Mouse (Mus musculus) kidney, adult 2 months (tissue): Measurements from ENCODE around the gene Pdlim4. TPM values are rescaled to one million over a fixed set of nuclear protein-coding genes. Genes with fewer than 3 reads are reported as not detected.

ENCODE experiments used
- DNase-seq: peaks from one replicate; pipeline ENCODE4 v3.0.0; 2021
- H3K27ac ChIP-seq: fragments of 200-500 bp; 2 replicates; pipeline ENCODE4 v1.5.1; 2012; ENCODE audit warnings: low read depth, low read length, control low read depth, inconsistent platforms; ENCODE audit not compliant: insufficient read depth
- H3K27me3 ChIP-seq: fragments of 200-500 bp; replicated peaks from 2 replicates; pipeline ENCODE4 v1.6.1; 2012; ENCODE audit warnings: mild to moderate bottlenecking, moderate library complexity, low read length, inconsistent platforms; ENCODE audit not compliant: control insufficient read depth, insufficient read depth
- H3K36me3 ChIP-seq: fragments of 200-500 bp; 2 replicates; pipeline ENCODE4 v1.6.1; 2012; ENCODE audit warnings: mild to moderate bottlenecking, moderate library complexity, low read length, inconsistent platforms; ENCODE audit not compliant: control insufficient read depth, insufficient read depth
- H3K4me1 ChIP-seq: fragments of 200-500 bp; 2 replicates; pipeline ENCODE4 v1.6.1; 2011; ENCODE audit warnings: low read length; ENCODE audit not compliant: control insufficient read depth, insufficient read depth
- H3K4me3 ChIP-seq: fragments of 200-500 bp; 2 replicates; pipeline ENCODE4 v1.5.1; 2011; ENCODE audit warnings: mild to moderate bottlenecking, low read depth, low read length, control low read depth; ENCODE audit not compliant: insufficient read depth
- CTCF ChIP-seq: fragments of 200-500 bp; conservative IDR thresholded peaks from 2 replicates; pipeline ENCODE4 v1.5.1; 2011; ENCODE audit warnings: low read depth, mild to moderate bottlenecking, control low read depth, low read length, moderate library complexity, mixed read lengths; ENCODE audit not compliant: insufficient read depth, insufficient read length
- POLR2A ChIP-seq: fragments of 200-500 bp; IDR thresholded peaks from one replicate; pipeline ENCODE4 v1.6.1; 2011; ENCODE audit warnings: low read depth, low read length, control low read depth
- WGBS: fragments of 180-500 bp; shearing (Covaris S2); methylation state at CpG from one replicate; pipeline ENCODE4 v1.1.7; 2018; 5-methylcytosine and 5-hydroxymethylcytosine counted together
- polyA plus RNA-seq: library from polyadenylated mRNA; depleted of rRNA; stranded (reverse); fragments of >200 nt; gene quantifications from 2 replicates; pipeline ENCODE4 v1.2.3, GENCODE M21; 2012; rRNA removed

Pdlim4 gene
- polyA plus RNA-seq = 13.0 and 15.2 TPM in 2 replicates

- Histone ChIP-seq H3K27ac (peak within 1 kb of the TSS; percentile 7; the same call in 1 of the 2 replicates), H3K4me3 (peak within 1 kb of the TSS; percentile 44; the same call in 1 of the 2 replicates), H3K36me3 (no peaks in the 10 kb centered on the region), H3K4me1 (no peaks in the 10 kb centered on the region), H3K27me3 (no peaks in the 10 kb centered on the region)
- DNase-seq = peak; percentile 33
- no peak for TF ChIP-seq CTCF
- TF ChIP-seq POLR2A = no peak
- 6% methylated on average over 60 of the region's 61 CpGs for WGBS
Observed at GRCm38 (mm10) chr11:54068520-54069371, at the start of gene Pdlim4. TSS of gene Pdlim4 (minus strand) at chr11:54069014.

- DNase-seq = no peak
- WGBS = 79% methylated on average over 10 of the region's 10 CpGs
- no peaks in the 10 kb centered on the region for H3K27me3 ChIP-seq
- no peaks in the 10 kb centered on the region for H3K36me3 ChIP-seq
- H3K4me1 ChIP-seq = peaks cover 9% of the 10 kb centered on the region; the same call in 1 of the 2 replicates
- H3K27ac ChIP-seq = no peak overlapping the region
- no peak overlapping the region for H3K4me3 ChIP-seq
- no peak for TF ChIP-seq POLR2A
- TF ChIP-seq CTCF = no peak
Observed at GRCm38 (mm10) chr11:54117096-54117495, 48.3 kb upstream of the Pdlim4 start.

GRCm38 (mm10) chr11:54116406-54116805 is 47.6 kb upstream of the Pdlim4 start:
- WGBS = 88% methylated on average over 4 of the region's 4 CpGs
- H3K4me1 ChIP-seq = peaks cover 11% of the 10 kb centered on the region; the same call in 1 of the 2 replicates
- no peak overlapping the region for H3K4me3 ChIP-seq
- TF ChIP-seq CTCF (no peak), POLR2A (no peak)
- H3K27me3 ChIP-seq = no peaks in the 10 kb centered on the region
- no peaks in the 10 kb centered on the region for H3K36me3 ChIP-seq
- no peak overlapping the region for H3K27ac ChIP-seq
- DNase-seq = no peak

GRCm38 (mm10) chr11:54115911-54116310 is 47.1 kb upstream of the Pdlim4 start:
- TF ChIP-seq CTCF (no peak), POLR2A (no peak)
- 64% methylated on average over 3 of the region's 3 CpGs for WGBS
- peak overlapping the region; percentile 40; the same call in 1 of the 2 replicates for H3K27ac ChIP-seq
- no peak overlapping the region for H3K4me3 ChIP-seq
- H3K4me1 ChIP-seq = peaks cover 11% of the 10 kb centered on the region; the same call in 1 of the 2 replicates
- H3K36me3 ChIP-seq = no peaks in the 10 kb centered on the region
- DNase-seq = peak; percentile 68
- H3K27me3 ChIP-seq = no peaks in the 10 kb centered on the region

GRCm38 (mm10) chr11:54115301-54115700 is 46.5 kb upstream of the Pdlim4 start:
- no peak overlapping the region for H3K4me3 ChIP-seq
- peaks cover 11% of the 10 kb centered on the region; the same call in 1 of the 2 replicates for H3K4me1 ChIP-seq

GRCm38 (mm10) chr11:54114746-54115145 is 45.9 kb upstream of the Pdlim4 start:
- peaks cover 11% of the 10 kb centered on the region for H3K4me1 ChIP-seq
- H3K27ac ChIP-seq = no peak overlapping the region
- 92% methylated on average over 3 of the region's 3 CpGs for WGBS
- no peaks in the 10 kb centered on the region for H3K27me3 ChIP-seq
- H3K4me3 ChIP-seq = no peak overlapping the region
- TF ChIP-seq CTCF (no peak), POLR2A (no peak)
- no peak for DNase-seq
- H3K36me3 ChIP-seq = no peaks in the 10 kb centered on the region

More at GRCm38 (mm10) chr11:54115301-54115700, 46.5 kb upstream of the Pdlim4 start:
- no peak for TF ChIP-seq POLR2A
- no peak for TF ChIP-seq CTCF
- no peak for DNase-seq
- Histone ChIP-seq H3K36me3 (no peaks in the 10 kb centered on the region), H3K27me3 (no peaks in the 10 kb centered on the region), H3K27ac (no peak overlapping the region)
- 75% methylated on average over 8 of the region's 8 CpGs for WGBS

GRCm38 (mm10) chr11:54113352-54113751 is 44.5 kb upstream of the Pdlim4 start:
- DNase-seq = no peak

More at GRCm38 (mm10) chr11:54113352-54113751, 44.5 kb upstream of the Pdlim4 start:
- WGBS = 19% methylated on average over 4 of the region's 4 CpGs
- Histone ChIP-seq H3K27me3 (no peaks in the 10 kb centered on the region), H3K27ac (peak overlapping the region; percentile 39), H3K4me3 (peak overlapping the region; percentile 3; the same call in 1 of the 2 replicates), H3K4me1 (peaks cover 24% of the 10 kb centered on the region), H3K36me3 (no peaks in the 10 kb centered on the region)
- TF ChIP-seq POLR2A = no peak
- no peak for TF ChIP-seq CTCF
